ENCODE assay signal across 9 mouse cellular contexts in genomic region chr4:134121571-134121970, GRCm38 (mm10). TPM values are rescaled to one million over a fixed set of nuclear protein-coding genes. Genes with fewer than 3 reads are reported as not detected.
DNase-seq lines count a peak whose midpoint lies in the region; ATAC-seq and TF ChIP-seq lines count a peak whose summit lies in the region.
"Had no signal": no experiment of that assay in that cellular context is flagged by ENCODE, and none has a peak within 500 bp of the region (broad histone marks: within the 10 kb centered on the region; RNA-seq: fewer than 3 reads in every experiment).

No protein-coding gene starts in this region.

- no peak for TF ChIP-seq CTCF in midbrain, postnatal 0 days (IDR thresholded peaks at IDR 0.05)
- TF ChIP-seq CTCF in liver, postnatal 0 days (IDR thresholded peaks at IDR 0.05; ENCODE audit: low read depth) = no peak

- no peak for ATAC-seq in midbrain, embryonic 11.5 days (ENCODE audit: low FRiP score)
- no peak for ATAC-seq in midbrain, postnatal 0 days (ENCODE audit: low FRiP score)
- no peak for ATAC-seq in liver, postnatal 0 days

- no peaks in the 10 kb centered on the region for H3K4me1 ChIP-seq in midbrain, embryonic 11.5 days (ENCODE audit: control insufficient read depth, insufficient read depth, low read length)
- H3K4me1 ChIP-seq in midbrain, postnatal 0 days (ENCODE audit: insufficient read depth, low read length) = no peaks in the 10 kb centered on the region
- peaks cover 40% of the 10 kb centered on the region for H3K4me1 ChIP-seq in liver, postnatal 0 days (ENCODE audit: insufficient read depth)

- no peaks in the 10 kb centered on the region for H3K36me3 ChIP-seq in midbrain, embryonic 11.5 days (ENCODE audit: control insufficient read depth, insufficient read depth, low read length)
- H3K36me3 ChIP-seq in midbrain, postnatal 0 days (ENCODE audit: insufficient read depth, low read length) = 0 out of 2 replicates have a peak, but pooled peaks cover 1% of the 10 kb centered on the region
- H3K36me3 ChIP-seq in liver, postnatal 0 days (replicated peaks; ENCODE audit: insufficient read depth, low read length) = no peaks in the 10 kb centered on the region; the same call in 1 of the 2 replicates

- no peaks in the 10 kb centered on the region for H3K27me3 ChIP-seq in midbrain, embryonic 11.5 days (ENCODE audit: control insufficient read depth, insufficient read depth, low read length)
- no peaks in the 10 kb centered on the region for H3K27me3 ChIP-seq in midbrain, postnatal 0 days (ENCODE audit: insufficient read depth, low read length)
- no peaks in the 10 kb centered on the region for H3K27me3 ChIP-seq in liver, postnatal 0 days (ENCODE audit: insufficient read depth, low read length)

- DNase-seq in midbrain, embryonic 11.5 days (ENCODE audit: low spot score, missing footprints) = peak; percentile 79
- no peak for DNase-seq in midbrain, postnatal 0 days (ENCODE audit: low spot score)
- peak; percentile 25 for DNase-seq in MN1 (ENCODE audit: low spot score)
- DNase-seq in liver, postnatal 0 days = peak; percentile 32
- peak; percentile 90 for DNase-seq in thymus, postnatal 14 days
- DNase-seq in layer of hippocampus, postnatal 36 days = no peak
- DNase-seq in kidney, postnatal 4 days = no peak
- DNase-seq: lung, adult 2 months had no signal

- 55% methylated on average over 4 of the region's 4 CpGs for WGBS in midbrain, embryonic 11.5 days
- 46% methylated on average over 4 of the region's 4 CpGs for WGBS in midbrain, postnatal 0 days
- 46% methylated on average over 4 of the region's 4 CpGs for WGBS in liver, postnatal 0 days (ENCODE audit: insufficient replicate concordance)

- TF ChIP-seq EP300 in liver, postnatal 0 days (IDR thresholded peaks at IDR 0.05; ENCODE audit: low read depth) = no peak

- no peak overlapping the region for H3K27ac ChIP-seq in midbrain, embryonic 11.5 days (ENCODE audit: low read depth, low read length)
- H3K27ac ChIP-seq in midbrain, postnatal 0 days (ENCODE audit: low read depth, low read length) = no peak overlapping the region
- H3K27ac ChIP-seq in liver, postnatal 0 days (ENCODE audit: low read depth) = peak overlapping the region; percentile 60; the same call in 1 of the 2 replicates
- H3K27ac ChIP-seq: heart, adult 2 months had no signal

- no peak overlapping the region for H3K9ac ChIP-seq in midbrain, embryonic 11.5 days (ENCODE audit: low read length)
- H3K9ac ChIP-seq in midbrain, postnatal 0 days (replicated peaks; ENCODE audit: low read length, poor library complexity, severe bottlenecking) = no peak overlapping the region
- no peak overlapping the region for H3K9ac ChIP-seq in liver, postnatal 0 days (replicated peaks)

- H3K4me3 ChIP-seq in midbrain, embryonic 11.5 days (ENCODE audit: low read depth, low read length) = no peak overlapping the region
- H3K4me3 ChIP-seq in midbrain, postnatal 0 days (ENCODE audit: low read depth, low read length) = no peak overlapping the region
- H3K4me3 ChIP-seq in liver, postnatal 0 days (ENCODE audit: low read depth, low read length) = no peak overlapping the region
- H3K4me3 ChIP-seq: heart, adult 2 months had no signal

- H3K9me3 ChIP-seq in midbrain, embryonic 11.5 days (ENCODE audit: control insufficient read depth, low read length) = no peaks in the 10 kb centered on the region
- no peaks in the 10 kb centered on the region for H3K9me3 ChIP-seq in midbrain, postnatal 0 days (ENCODE audit: low read length)
- no peaks in the 10 kb centered on the region for H3K9me3 ChIP-seq in liver, postnatal 0 days (ENCODE audit: low read length)

- H3K4me2 ChIP-seq in midbrain, embryonic 11.5 days = no peak overlapping the region
- no peak overlapping the region for H3K4me2 ChIP-seq in midbrain, postnatal 0 days (ENCODE audit: low read depth, low read length, poor library complexity, severe bottlenecking)
- H3K4me2 ChIP-seq in liver, postnatal 0 days (ENCODE audit: low read depth, low read length) = no peak overlapping the region

RNA-seq across cellular contexts. Expression of gene Sh3bgrl3, which starts 7.0 kb away (rescaled TPM):
- 308 and 312 TPM in 2 replicates for polyA plus RNA-seq in midbrain, embryonic 11.5 days (2014; fragmentation: Nextera tagmentation; extraction: Ambion mirVana)
- 162 and 224 TPM in 2 replicates for total RNA-seq in midbrain, postnatal 0 days (2014; rRNA removed)
- polyA plus RNA-seq in midbrain, postnatal 0 days (2015; fragmentation: Nextera tagmentation; extraction: Ambion mirVana) = 565 and 583 TPM in 2 replicates
- polyA plus RNA-seq in liver, postnatal 0 days (2015; fragmentation: Nextera tagmentation; extraction: Ambion mirVana) = 198 and 215 TPM in 2 replicates
- total RNA-seq in layer of hippocampus, postnatal 36 days (2021) = 100 to 1,000 TPM; 234 to 264 TPM

RNA-seq across cellular contexts. Expression of gene Ubxn11, which starts 19.2 kb away (rescaled TPM):
- 3.0 and 4.7 TPM in 2 replicates for polyA plus RNA-seq in midbrain, embryonic 11.5 days (2014; fragmentation: Nextera tagmentation; extraction: Ambion mirVana)
- 4.9 and 8.4 TPM in 2 replicates for total RNA-seq in midbrain, postnatal 0 days (2014; rRNA removed)
- 11.2 and 13.7 TPM in 2 replicates for polyA plus RNA-seq in midbrain, postnatal 0 days (2015; fragmentation: Nextera tagmentation; extraction: Ambion mirVana)
- polyA plus RNA-seq in liver, postnatal 0 days (2015; fragmentation: Nextera tagmentation; extraction: Ambion mirVana) = 0.88 and 0.99 TPM in 2 replicates
- 10 to 100 TPM; 32.8 to 34.7 TPM for total RNA-seq in layer of hippocampus, postnatal 36 days (2021)

RNA-seq across cellular contexts. Expression of gene Cd52, which starts 26.7 kb away (rescaled TPM):
- 4.3 and 4.7 TPM in 2 replicates for polyA plus RNA-seq in midbrain, embryonic 11.5 days (2014; fragmentation: Nextera tagmentation; extraction: Ambion mirVana)
- total RNA-seq in midbrain, postnatal 0 days (2014; rRNA removed) = 0.66 TPM in 1 of 2 replicates, not detected in the other
- polyA plus RNA-seq in midbrain, postnatal 0 days (2015; fragmentation: Nextera tagmentation; extraction: Ambion mirVana) = 2.0 and 2.7 TPM in 2 replicates
- 114 and 125 TPM in 2 replicates for polyA plus RNA-seq in liver, postnatal 0 days (2015; fragmentation: Nextera tagmentation; extraction: Ambion mirVana)
- total RNA-seq in layer of hippocampus, postnatal 36 days (2021) = 1 to 10 TPM in 1 of 2 experiments, not detected in 1; 1.1 TPM

Comparison
In these comparisons a context has a peak if more than half of its experiments do, and no peak if none do; other contexts are left out.
1. DNase-seq: peak in midbrain, embryonic 11.5 days (single experiment), MN1 (single experiment), liver, postnatal 0 days (single experiment) and thymus, postnatal 14 days (single experiment); none in midbrain, postnatal 0 days (single experiment), layer of hippocampus, postnatal 36 days (0 of 2) and kidney, postnatal 4 days (0 of 2).
2. RNA of gene Cd52, which starts 26.7 kb away (polyA plus RNA-seq): 114 to 125 TPM in liver, postnatal 0 days; 4.3 to 4.7 TPM in midbrain, embryonic 11.5 days and 2.0 to 2.7 TPM in midbrain, postnatal 0 days; every median in the first group is over 10 times any median in the second.